Mouse (Mus musculus) kidney, embryonic 15.5 days (tissue): ENCODE measurements around the gene Sfi1. TPM values are rescaled to one million over a fixed set of nuclear protein-coding genes. Genes with fewer than 3 reads are reported as not detected.
A peak's percentile ranks its signal among the peaks of the same experiment; 100 is the strongest.

Experiments
- ATAC-seq: fragments of 200-750 bp; cut with Nextera tagmentation; replicated peaks from 2 replicates; pipeline ENCODE4 v1.8.0; 2017; ENCODE audit warnings: moderate TSS enrichment; ENCODE audit not compliant: low FRiP score
- H3K27ac ChIP-seq: fragments of 300-500 bp; sonication (generic); 2 replicates; pipeline ENCODE4 v1.5.1; 2015; ENCODE audit warnings: mild to moderate bottlenecking, inconsistent platforms
- H3K27me3 ChIP-seq: fragments of 300-500 bp; sonication (generic); 2 replicates; pipeline ENCODE4 v1.6.1; 2015; ENCODE audit warnings: inconsistent platforms
- H3K36me3 ChIP-seq: fragments of 300-500 bp; sonication (generic); 2 replicates; pipeline ENCODE4 v1.6.1; 2015; ENCODE audit warnings: inconsistent platforms
- H3K4me1 ChIP-seq: fragments of 300-500 bp; sonication (generic); 2 replicates; pipeline ENCODE4 v1.6.1; 2015; ENCODE audit warnings: inconsistent platforms
- H3K4me2 ChIP-seq: fragments of 300-500 bp; sonication (generic); 2 replicates; pipeline ENCODE4 v1.6.1; 2015; ENCODE audit warnings: moderate library complexity, mild to moderate bottlenecking, inconsistent platforms
- H3K4me3 ChIP-seq: fragments of 300-500 bp; sonication (generic); replicated peaks from 2 replicates; pipeline ENCODE4 v1.5.1; 2015; ENCODE audit warnings: mild to moderate bottlenecking, inconsistent platforms
- H3K9ac ChIP-seq: fragments of 300-500 bp; sonication (generic); 2 replicates; pipeline ENCODE4 v1.6.1; 2015; ENCODE audit warnings: mild to moderate bottlenecking, inconsistent platforms
- H3K9me3 ChIP-seq: fragments of 300-500 bp; sonication (generic); replicated peaks from 2 replicates; pipeline ENCODE4 v1.6.1; 2016; ENCODE audit warnings: inconsistent platforms
- WGBS: fragments of 180-500 bp; shearing (Covaris S2); methylation state at CpG from one replicate; pipeline ENCODE4 v1.1.7; 2015; ENCODE audit warnings: mixed read lengths; 5-methylcytosine and 5-hydroxymethylcytosine counted together
- polyA plus RNA-seq: library from polyadenylated mRNA; unstranded; fragments of >200 nt; fragmentation: Nextera tagmentation; extraction: Ambion mirVana; gene quantifications from 2 replicates; pipeline ENCODE4 v1.2.1, GENCODE M21; 2015

The Sfi1 gene
- polyA plus RNA-seq: 12.9 and 15.3 TPM in 2 replicates

DNA sequence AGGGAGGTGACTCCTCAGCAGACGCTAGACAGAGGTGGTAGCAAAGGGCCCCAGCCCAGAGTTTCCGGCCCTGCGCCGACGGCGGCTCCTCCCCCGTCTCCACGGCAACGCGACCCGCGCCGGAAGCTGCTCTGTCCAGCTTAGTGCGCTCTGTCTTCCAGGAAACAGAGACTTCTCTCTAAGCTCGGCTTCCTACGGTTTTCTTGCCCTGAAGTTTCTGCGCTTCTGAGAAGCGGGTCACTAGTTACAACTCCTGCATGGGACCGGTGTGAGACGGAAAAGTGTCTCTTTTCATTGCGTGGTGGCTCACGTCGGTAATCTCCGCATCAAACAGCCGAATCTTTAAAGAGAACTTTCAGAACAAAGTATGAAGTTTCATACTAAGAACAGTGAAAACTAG, at the start of gene Sfi1:
TSS of gene Sfi1 (minus strand) at position 101 of the 400 bp plus-strand sequence.
- Histone ChIP-seq H3K9me3 (no peaks in the 10 kb centered on the region), H3K4me3 (no peak within 1 kb of the TSS), H3K4me2 (no peak within 1 kb of the TSS), H3K27me3 (no peaks in the 10 kb centered on the region), H3K27ac (no peak within 1 kb of the TSS), H3K4me1 (no peaks in the 10 kb centered on the region), H3K9ac (no peak within 1 kb of the TSS), H3K36me3 (no peaks in the 10 kb centered on the region)
- WGBS: 86% methylated on average over 25 of the region's 25 CpGs
- no peak for ATAC-seq

- H3K4me3 ChIP-seq: no peak overlapping the region
- no peak overlapping the region for H3K4me2 ChIP-seq
- H3K9ac ChIP-seq: no peak overlapping the region
- no peak for ATAC-seq
- no peak overlapping the region for H3K27ac ChIP-seq
- H3K4me1 ChIP-seq: no peaks in the 10 kb centered on the region
- no peaks in the 10 kb centered on the region for H3K9me3 ChIP-seq
- H3K27me3 ChIP-seq: no peaks in the 10 kb centered on the region
- peaks cover 97% of the 10 kb centered on the region for H3K36me3 ChIP-seq
- 95% methylated on average over 7 of the region's 7 CpGs for WGBS
These were observed 49.1 kb upstream of the Sfi1 start for GRCm38 (mm10) chr11:3242395-3242794.

GRCm38 (mm10) chr11:3235277-3235676, 42.0 kb upstream of the Sfi1 start:
- no peak for ATAC-seq
- no peak overlapping the region for H3K4me3 ChIP-seq
- no peak overlapping the region for H3K4me2 ChIP-seq
- WGBS: 89% methylated on average over 5 of the region's 5 CpGs
- H3K27me3 ChIP-seq: no peaks in the 10 kb centered on the region
- no peaks in the 10 kb centered on the region for H3K4me1 ChIP-seq
- no peak overlapping the region for H3K9ac ChIP-seq
- peaks cover 97% of the 10 kb centered on the region for H3K36me3 ChIP-seq
- H3K9me3 ChIP-seq: no peaks in the 10 kb centered on the region
- H3K27ac ChIP-seq: no peak overlapping the region

DNA sequence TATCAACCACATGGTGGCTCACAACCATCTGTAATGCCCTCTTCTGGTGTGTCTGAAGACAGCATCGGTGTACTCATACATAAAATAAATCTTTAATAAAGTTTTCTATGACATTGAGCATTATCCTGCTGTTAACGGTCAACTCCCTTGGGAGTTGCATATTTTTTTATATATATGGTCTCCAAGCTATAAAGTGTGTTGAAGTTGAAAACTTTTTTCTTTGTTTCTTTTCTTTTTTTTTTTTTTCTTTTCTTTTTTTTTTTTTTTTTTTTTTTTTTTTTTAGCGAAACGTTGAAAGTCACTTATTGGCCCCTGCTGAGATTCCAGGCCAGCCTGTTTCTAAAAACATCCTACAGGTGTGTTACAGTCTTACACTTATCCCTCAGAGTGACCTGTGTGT, 40.4 kb upstream of the Sfi1 start:
- H3K4me1 ChIP-seq: no peaks in the 10 kb centered on the region
- no peak overlapping the region for H3K27ac ChIP-seq
- no peaks in the 10 kb centered on the region for H3K9me3 ChIP-seq
- no peak overlapping the region for H3K9ac ChIP-seq
- H3K27me3 ChIP-seq: no peaks in the 10 kb centered on the region
- H3K4me2 ChIP-seq: no peak overlapping the region
- ATAC-seq: no peak
- WGBS: 93% methylated on average over 4 of the region's 4 CpGs
- peaks cover 96% of the 10 kb centered on the region for H3K36me3 ChIP-seq
- H3K4me3 ChIP-seq: no peak overlapping the region

DNA sequence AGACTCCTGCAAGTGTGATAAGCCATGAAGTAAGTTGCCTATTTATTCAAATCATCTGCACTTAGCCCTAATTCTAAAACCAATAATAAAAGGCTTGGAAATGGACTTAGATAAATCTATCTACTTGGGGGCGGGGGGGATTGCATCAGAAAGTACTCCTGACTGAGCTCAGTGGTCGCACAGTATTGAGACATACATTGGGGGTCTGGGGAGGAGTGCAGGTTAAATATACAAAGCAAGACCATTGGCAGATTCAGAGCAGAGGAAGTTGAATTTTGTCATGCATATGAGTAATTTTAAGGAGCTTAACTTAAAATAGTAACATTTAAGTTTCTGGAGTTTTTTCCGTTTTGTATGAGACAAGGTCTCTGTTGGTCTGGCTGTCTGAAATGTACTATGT, 39.0 kb upstream of the Sfi1 start:
- Histone ChIP-seq H3K9me3 (no peaks in the 10 kb centered on the region), H3K27me3 (no peaks in the 10 kb centered on the region), H3K36me3 (peaks cover 92% of the 10 kb centered on the region), H3K4me2 (no peak overlapping the region), H3K27ac (no peak overlapping the region), H3K4me3 (no peak overlapping the region), H3K4me1 (no peaks in the 10 kb centered on the region), H3K9ac (no peak overlapping the region)
- 91% methylated on average over 3 of the region's 3 CpGs for WGBS
- no peak for ATAC-seq

GRCm38 (mm10) chr11:3227113-3227512, 33.9 kb upstream of the Sfi1 start:
- H3K4me3 ChIP-seq: no peak overlapping the region
- no peak overlapping the region for H3K9ac ChIP-seq
- no peak overlapping the region for H3K27ac ChIP-seq
- no peaks in the 10 kb centered on the region for H3K9me3 ChIP-seq
- H3K36me3 ChIP-seq: peaks cover 91% of the 10 kb centered on the region
- ATAC-seq: no peak
- H3K27me3 ChIP-seq: no peaks in the 10 kb centered on the region
- no peak overlapping the region for H3K4me2 ChIP-seq
- 95% methylated on average over 3 of the region's 3 CpGs for WGBS
- H3K4me1 ChIP-seq: no peaks in the 10 kb centered on the region

GRCm38 (mm10) chr11:3223105-3223504, 29.8 kb upstream of the Sfi1 start:
- Histone ChIP-seq H3K4me1 (no peaks in the 10 kb centered on the region), H3K36me3 (peaks cover 90% of the 10 kb centered on the region), H3K9ac (no peak overlapping the region), H3K4me3 (no peak overlapping the region), H3K4me2 (no peak overlapping the region), H3K27me3 (no peaks in the 10 kb centered on the region), H3K9me3 (no peaks in the 10 kb centered on the region), H3K27ac (no peak overlapping the region)
- WGBS: 63% methylated on average over 5 of the region's 5 CpGs
- ATAC-seq: no peak

- 66% methylated on average over 1 of the region's 1 CpGs for WGBS
- no peak overlapping the region for H3K27ac ChIP-seq
- no peak for ATAC-seq
- H3K36me3 ChIP-seq: peaks cover 91% of the 10 kb centered on the region
- no peaks in the 10 kb centered on the region for H3K9me3 ChIP-seq
- H3K9ac ChIP-seq: no peak overlapping the region
- H3K4me2 ChIP-seq: no peak overlapping the region
- H3K4me3 ChIP-seq: no peak overlapping the region
- no peaks in the 10 kb centered on the region for H3K4me1 ChIP-seq
- no peaks in the 10 kb centered on the region for H3K27me3 ChIP-seq
These were observed 19.3 kb upstream of the Sfi1 start for GRCm38 (mm10) chr11:3212526-3212925.

DNA sequence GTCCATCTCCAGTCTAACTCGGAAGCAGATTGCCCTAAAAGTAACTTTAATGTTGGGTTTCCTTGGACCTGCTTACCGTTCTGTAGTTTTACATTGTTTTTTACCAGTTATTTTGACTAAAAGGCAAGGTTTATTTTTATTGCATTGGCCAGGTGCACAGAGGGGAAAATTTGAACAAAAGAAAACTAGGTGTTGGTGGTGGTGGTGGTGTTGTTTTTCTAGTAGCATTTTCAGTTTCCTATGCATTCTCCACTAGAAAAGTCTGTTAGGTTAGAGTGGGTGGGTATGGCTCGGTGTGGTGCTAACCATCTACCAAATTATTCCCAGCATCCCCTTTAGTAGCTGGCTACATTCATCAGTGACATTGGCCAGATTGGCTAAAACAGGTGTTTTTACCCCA, 13.5 kb upstream of the Sfi1 start:
- Histone ChIP-seq H3K4me1 (peaks cover 7% of the 10 kb centered on the region), H3K4me2 (no peak overlapping the region), H3K36me3 (peaks cover 69% of the 10 kb centered on the region), H3K9ac (no peak overlapping the region), H3K4me3 (no peak overlapping the region), H3K27me3 (no peaks in the 10 kb centered on the region), H3K9me3 (no peaks in the 10 kb centered on the region), H3K27ac (no peak overlapping the region)
- 96% methylated on average over 3 of the region's 3 CpGs for WGBS
- no peak for ATAC-seq

DNA sequence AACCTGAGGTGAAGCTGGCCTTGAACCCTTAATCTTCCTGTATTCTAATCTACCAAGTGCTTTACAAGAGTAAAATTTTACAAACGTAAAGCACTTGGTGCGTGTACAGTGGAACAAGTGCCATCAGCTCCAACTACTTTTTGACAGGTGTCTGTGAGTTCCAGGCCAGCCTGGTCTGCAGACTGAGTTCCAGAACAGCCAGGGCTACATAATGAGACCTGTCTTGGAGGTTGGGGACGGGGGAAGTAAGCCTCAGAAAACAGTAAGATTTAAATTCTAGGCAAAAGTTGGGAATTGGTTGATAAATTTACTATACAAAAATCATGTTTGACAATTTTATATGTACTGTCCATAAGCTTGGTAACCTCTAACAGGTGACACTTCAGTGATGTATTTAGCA, 11.9 kb upstream of the Sfi1 start:
- H3K4me3 ChIP-seq: no peak overlapping the region
- H3K36me3 ChIP-seq: peaks cover 56% of the 10 kb centered on the region
- 94% methylated on average over 3 of the region's 3 CpGs for WGBS
- no peaks in the 10 kb centered on the region for H3K27me3 ChIP-seq
- peaks cover 7% of the 10 kb centered on the region for H3K4me1 ChIP-seq
- H3K4me2 ChIP-seq: no peak overlapping the region
- ATAC-seq: no peak
- no peaks in the 10 kb centered on the region for H3K9me3 ChIP-seq
- no peak overlapping the region for H3K9ac ChIP-seq
- H3K27ac ChIP-seq: no peak overlapping the region

- H3K27ac ChIP-seq: no peak overlapping the region
- H3K36me3 ChIP-seq: peaks cover 42% of the 10 kb centered on the region
- H3K9ac ChIP-seq: no peak overlapping the region
- H3K4me2 ChIP-seq: peak overlapping the region; percentile 43
- no peaks in the 10 kb centered on the region for H3K27me3 ChIP-seq
- no peak for ATAC-seq
- 81% methylated on average over 2 of the region's 2 CpGs for WGBS
- H3K9me3 ChIP-seq: no peaks in the 10 kb centered on the region
- peak overlapping the region; percentile 44 for H3K4me3 ChIP-seq
- peaks cover 7% of the 10 kb centered on the region for H3K4me1 ChIP-seq
These were observed 10.5 kb upstream of the Sfi1 start for GRCm38 (mm10) chr11:3203771-3204170.

DNA sequence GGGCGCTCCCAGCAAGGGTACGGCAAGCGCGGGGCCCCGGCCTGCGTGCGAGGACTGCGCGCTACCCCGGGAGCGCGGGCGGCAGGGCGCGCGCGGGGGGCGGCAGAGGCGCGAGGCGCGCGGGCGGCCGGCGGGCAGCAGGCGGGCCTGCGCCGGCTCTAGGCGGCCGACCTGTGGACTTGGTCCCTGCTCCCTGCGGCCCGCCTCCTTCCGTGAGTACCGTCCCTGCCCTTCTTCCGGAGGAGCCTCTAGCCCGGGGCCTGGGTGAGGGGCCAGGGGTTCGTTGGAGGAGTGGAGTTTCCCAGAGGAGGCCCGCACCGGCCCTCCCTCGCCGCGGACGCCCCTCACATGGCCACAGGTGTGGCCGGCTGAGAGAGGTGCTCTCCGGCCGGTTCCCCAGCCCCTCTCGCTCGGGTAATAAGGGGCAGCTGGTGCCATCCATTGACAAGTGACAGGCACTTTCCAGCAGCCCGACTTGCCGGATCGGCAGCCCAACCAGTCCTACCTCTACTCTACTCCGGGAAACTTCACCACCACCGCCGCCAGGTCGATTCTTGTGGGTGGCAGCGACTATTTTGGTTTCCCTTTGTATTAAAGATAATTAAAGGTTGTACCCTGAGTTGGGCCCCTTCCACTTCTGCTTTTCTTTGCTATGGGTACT, 9.6 kb upstream of the Sfi1 start:
- Histone ChIP-seq H3K4me1 (peaks cover 7% of the 10 kb centered on the region), H3K9me3 (no peaks in the 10 kb centered on the region), H3K36me3 (peaks cover 33% of the 10 kb centered on the region), H3K27ac (peak overlapping the region; percentile 55), H3K27me3 (no peaks in the 10 kb centered on the region), H3K4me2 (peak overlapping the region; percentile 43), H3K4me3 (peak overlapping the region; percentile 44), H3K9ac (peak overlapping the region; percentile 32)
- whole genome bisulfite sequencing: 2% methylated on average over 21 of the region's 57 CpGs
- ATAC-seq: peak; percentile 68

DNA sequence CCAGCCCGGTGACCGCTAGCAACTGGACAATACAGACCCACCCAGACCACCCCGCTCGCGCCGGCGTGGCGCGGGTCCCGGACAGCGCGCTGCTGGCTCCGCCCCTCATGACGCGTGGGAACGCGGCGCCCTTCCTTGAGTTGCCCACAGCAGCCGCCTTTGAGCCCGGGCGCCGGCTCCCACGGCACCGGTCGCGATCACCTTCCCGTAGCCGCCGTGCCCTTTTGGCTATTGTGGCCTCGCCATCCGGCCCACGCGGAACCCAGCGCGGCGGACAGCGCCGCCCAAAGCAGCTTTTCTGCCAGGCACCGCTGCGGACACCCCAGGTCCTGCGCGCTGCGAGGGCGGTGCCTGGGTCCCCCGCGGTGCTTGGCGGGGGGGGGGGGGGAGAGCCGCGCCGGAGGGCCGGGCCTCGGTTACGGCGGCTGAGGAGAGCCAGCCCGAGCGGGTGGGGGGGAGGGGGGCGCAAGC, 9.0 kb upstream of the Sfi1 start, which contains the start of gene Eif4enif1:
TSS of gene Eif4enif1 (plus strand) at position 162 of the 471 bp plus-strand sequence.
- peak within 1 kb of the TSS; percentile 55 for H3K27ac ChIP-seq

More for the DNA sequence above, 9.0 kb upstream of the Sfi1 start, which contains the start of gene Eif4enif1:
- WGBS: under 1% methylated on average over 38 of the region's 57 CpGs
- peak; percentile 82 for ATAC-seq
- Histone ChIP-seq H3K9me3 (no peaks in the 10 kb centered on the region), H3K4me3 (peak within 1 kb of the TSS; percentile 44), H3K4me2 (peak within 1 kb of the TSS; percentile 43), H3K27me3 (no peaks in the 10 kb centered on the region), H3K4me1 (peaks cover 7% of the 10 kb centered on the region), H3K9ac (peak within 1 kb of the TSS; percentile 32), H3K36me3 (peaks cover 27% of the 10 kb centered on the region)
